Mouse (Mus musculus) embryonic stem cell, embryonic (primary cell): ENCODE results near the gene Mbd5.

Source experiments
- CTCF ChIA-PET, 4 experiments: fragments of 300-600 bp in 2 of 4; fragments of 350-600 bp in 2 of 4; sonication (Branson Sonifier 250); formaldehyde crosslinking; loops; one replicate each; lab custom pipeline; 2022; ENCODE audit warnings: inconsistent platforms in 2 of 4; lab: Charles Lee
- POLR2A ChIA-PET, 4 experiments: fragments of 300-600 bp in 2 of 4; fragments of 350-600 bp in 2 of 4; sonication (Branson Sonifier 250); formaldehyde crosslinking; loops; one replicate each; lab custom pipeline; 2022; ENCODE audit warnings: antibody characterized with exemption in 4 of 4, inconsistent platforms in 1 of 4; lab: Charles Lee

The Mbd5 gene

GRCm38 (mm10) chr2:48948841-48949584, at the start of gene Mbd5:
Gene Mbd5, plus strand, starts transcription at chr2:48949508.
- ChIA-PET CTCF (interaction anchor here in 2 of 4 experiments (0.5 to 1.5 kb wide), 3 partner anchors 63 to 1357 kb away, joined by 3 to 5 read pairs (median 3); no protein-coding TSS in a partner anchor), POLR2A (interaction anchor here (0.5 to 3.4 kb wide), 40 partner anchors 10 to 795 kb away, joined by 3 to 30 read pairs (median 4); partner anchors contain the start of genes Acvr2a (in 2 of the 4) and Epc2 (in 1 of the 4))

GRCm38 (mm10) chr2:48908866-48909265, 40.4 kb upstream of the Mbd5 start:
- ChIA-PET CTCF (interaction anchor here (0.7 to 1.5 kb wide), 5 partner anchors 175 to 826 kb away, joined by 3 to 11 read pairs (median 4); no protein-coding TSS in a partner anchor), POLR2A (interaction anchor here in 2 of 4 experiments (0.7 to 2.0 kb wide), 4 partner anchors 13 to 40 kb away, joined by 3 to 6 read pairs (median 4); partner anchors contain the start of gene Mbd5 (in 1 of the 2))

- POLR2A ChIA-PET, result interaction anchor here in 3 of 4 experiments (0.6 to 1.1 kb wide), 5 partner anchors 8 to 1185 kb away, joined by 3 to 4 read pairs (median 3); no protein-coding TSS in a partner anchor
- CTCF ChIA-PET, result interaction anchor here in 1 of 4 experiments (0.9 kb wide), 1 partner anchor 399 kb away, joined by 3 read pairs; no protein-coding TSS in a partner anchor
These were observed 35.1 kb upstream of the Mbd5 start for GRCm38 (mm10) chr2:48914185-48914584.

GRCm38 (mm10) chr2:48915832-48916231, 33.5 kb upstream of the Mbd5 start:
- POLR2A ChIA-PET, result interaction anchor here in 1 of 4 experiments (1.2 to 1.4 kb wide), 2 partner anchors 13 to 31 kb away, joined by 3 to 4 read pairs; no protein-coding TSS in a partner anchor
- CTCF ChIA-PET, result no interaction called here

- ChIA-PET POLR2A (interaction anchor here in 1 of 4 experiments (1.0 kb wide), 1 partner anchor 14 kb away, joined by 3 read pairs; the partner anchor contains the start of gene Mbd5), CTCF (no interaction called here)
These were observed 14.2 kb upstream of the Mbd5 start for GRCm38 (mm10) chr2:48935058-48935457.

GRCm38 (mm10) chr2:48947761-48948160, 1.5 kb upstream of the Mbd5 start:
- ChIA-PET POLR2A (interaction anchor here in 2 of 4 experiments (0.6 to 3.4 kb wide), 14 partner anchors 9 to 502 kb away, joined by 3 to 30 read pairs (median 4); no protein-coding TSS in a partner anchor), CTCF (no interaction called here)

GRCm38 (mm10) chr2:48949743-48950251, 489 bp downstream of the Mbd5 start:
- ChIA-PET CTCF (interaction anchor here in 2 of 4 experiments (1.0 to 1.5 kb wide), 2 partner anchors 64 to 363 kb away, joined by 3 to 5 read pairs; no protein-coding TSS in a partner anchor), POLR2A (interaction anchor here (0.5 to 3.4 kb wide), 29 partner anchors 10 to 795 kb away, joined by 3 to 30 read pairs (median 5); partner anchors contain the start of genes Acvr2a (in 2 of the 4) and Epc2 (in 1 of the 4))

GRCm38 (mm10) chr2:48950252-48950315, 776 bp downstream of the Mbd5 start, which contains the start of gene Orc4:
Gene Orc4, minus strand, starts transcription at chr2:48950277.
- CTCF ChIA-PET, result interaction anchor here in 1 of 4 experiments (1.0 kb wide), 1 partner anchor 64 kb away, joined by 3 read pairs; no protein-coding TSS in a partner anchor
- POLR2A ChIA-PET, result interaction anchor here (0.7 to 3.4 kb wide), 7 partner anchors 9 to 777 kb away, joined by 3 to 30 read pairs (median 6); no protein-coding TSS in a partner anchor

- ChIA-PET POLR2A (interaction anchor here in 3 of 4 experiments (0.6 to 3.4 kb wide), 7 partner anchors 9 to 499 kb away, joined by 3 to 30 read pairs (median 3); no protein-coding TSS in a partner anchor), CTCF (no interaction called here)
These were observed 1.1 kb downstream of the Mbd5 start for GRCm38 (mm10) chr2:48950316-48950880.

- POLR2A ChIA-PET, result no interaction called here
These were observed 7.3 kb downstream of the Mbd5 start for GRCm38 (mm10) chr2:48956591-48956990.

GRCm38 (mm10) chr2:48978920-48979319, 29.6 kb downstream of the Mbd5 start:
- ChIA-PET POLR2A (no interaction called here), CTCF (no interaction called here)

More at GRCm38 (mm10) chr2:48956591-48956990, 7.3 kb downstream of the Mbd5 start:
- CTCF ChIA-PET, result no interaction called here

- POLR2A ChIA-PET, result no interaction called here
- CTCF ChIA-PET, result no interaction called here
These were observed 41.0 kb downstream of the Mbd5 start for GRCm38 (mm10) chr2:48990322-48990721.

GRCm38 (mm10) chr2:49040481-49040880, 91.2 kb downstream of the Mbd5 start:
- ChIA-PET POLR2A (no interaction called here), CTCF (no interaction called here)

- ChIA-PET POLR2A (no interaction called here), CTCF (no interaction called here)
These were observed 100.7 kb downstream of the Mbd5 start for GRCm38 (mm10) chr2:49050030-49050429.

GRCm38 (mm10) chr2:49067886-49068285, 118.6 kb downstream of the Mbd5 start:
- ChIA-PET POLR2A (no interaction called here), CTCF (no interaction called here)

GRCm38 (mm10) chr2:49084966-49085365, 135.7 kb downstream of the Mbd5 start:
- CTCF ChIA-PET, result no interaction called here
- POLR2A ChIA-PET, result no interaction called here

- POLR2A ChIA-PET, result interaction anchor here in 1 of 4 experiments (0.6 kb wide), 1 partner anchor 46 kb away, joined by 3 read pairs; no protein-coding TSS in a partner anchor
- CTCF ChIA-PET, result no interaction called here
These were observed 141.5 kb downstream of the Mbd5 start for GRCm38 (mm10) chr2:49090771-49091170.

GRCm38 (mm10) chr2:49096765-49097164, 147.5 kb downstream of the Mbd5 start:
- CTCF ChIA-PET, result no interaction called here
- POLR2A ChIA-PET, result no interaction called here

- POLR2A ChIA-PET, result no interaction called here
- CTCF ChIA-PET, result no interaction called here
These were observed 159.6 kb downstream of the Mbd5 start for GRCm38 (mm10) chr2:49108906-49109305.
